Mouse (Mus musculus) E14TG2a.4 (cell line): ENCODE measurements around the gene Dock2.

ENCODE experiments used
- H3K27me3 ChIP-seq: 2 replicates; pipeline ENCODE4 v1.6.1; 2014; ENCODE audit warnings: low read length, control low read depth; ENCODE audit not compliant: insufficient read depth
- H3K36me3 ChIP-seq: 2 replicates; pipeline ENCODE4 v1.6.1; 2014; ENCODE audit warnings: low read length, control low read depth; ENCODE audit not compliant: insufficient read depth
- H3K4me1 ChIP-seq: replicated peaks from 2 replicates; pipeline ENCODE4 v1.6.1; 2014; ENCODE audit warnings: low read depth, low read length, control low read depth
- H3K4me3 ChIP-seq: replicated peaks from 2 replicates; pipeline ENCODE4 v1.5.1; 2014; ENCODE audit warnings: mild to moderate bottlenecking, low read length
- H3K9me3 ChIP-seq: 2 replicates; pipeline ENCODE4 v1.6.1; 2014; ENCODE audit warnings: low read length, control low read depth
- CTCF ChIP-seq: conservative IDR thresholded peaks from 2 replicates; pipeline ENCODE4 v1.5.1; 2014; ENCODE audit warnings: low read length
- NANOG ChIP-seq: IDR thresholded peaks from 2 replicates; pipeline ENCODE4 v1.6.1; 2014; ENCODE audit warnings: borderline replicate concordance, low read length, mixed read lengths
- POU5F1 ChIP-seq: IDR thresholded peaks from 2 replicates; pipeline ENCODE4 v1.6.1; 2014; ENCODE audit warnings: low read length, borderline replicate concordance

Dock2 gene

GRCm38 (mm10) chr11:34796097-34796496, 12.4 kb upstream of the Dock2 start:
- Histone ChIP-seq H3K4me1 (peaks cover 62% of the 10 kb centered on the region), H3K9me3 (no peaks in the 10 kb centered on the region), H3K27me3 (no peaks in the 10 kb centered on the region), H3K4me3 (no peak overlapping the region), H3K36me3 (no peaks in the 10 kb centered on the region)
- peak; percentile 42 for TF ChIP-seq CTCF
- TF ChIP-seq NANOG, result no peak

GRCm38 (mm10) chr11:34791872-34792271, 8.2 kb upstream of the Dock2 start:
- Histone ChIP-seq H3K9me3 (no peaks in the 10 kb centered on the region), H3K4me3 (0 out of 2 replicates have a peak overlapping the region, but pooled peaks have one; percentile 23), H3K27me3 (no peaks in the 10 kb centered on the region), H3K36me3 (no peaks in the 10 kb centered on the region), H3K4me1 (peaks cover 26% of the 10 kb centered on the region)
- TF ChIP-seq CTCF (no peak), NANOG (no peak), POU5F1 (no peak)

DNA sequence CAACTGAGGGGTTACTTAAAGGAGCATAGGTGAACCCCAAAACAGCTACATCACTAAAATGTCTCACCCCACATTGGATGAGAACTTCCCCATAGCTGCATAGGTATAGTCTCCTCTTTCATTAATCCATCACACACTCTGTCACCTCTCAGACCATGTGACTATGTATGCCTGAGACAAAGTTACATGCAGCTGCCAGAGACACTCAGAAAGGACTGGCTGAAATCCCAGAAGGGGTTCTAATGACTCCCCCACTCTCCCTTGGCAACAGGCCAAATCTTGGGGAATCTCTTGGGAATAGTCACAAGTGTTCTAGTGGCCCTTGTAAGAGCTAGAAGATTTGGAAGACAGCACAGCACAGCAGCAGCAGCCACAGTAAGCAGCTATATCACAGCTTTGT, 1.2 kb upstream of the Dock2 start:
- no peaks in the 10 kb centered on the region for H3K36me3 ChIP-seq
- no peak overlapping the region for H3K4me3 ChIP-seq
- TF ChIP-seq POU5F1, result no peak
- TF ChIP-seq NANOG, result no peak
- no peak for TF ChIP-seq CTCF
- H3K9me3 ChIP-seq, result peaks cover 11% of the 10 kb centered on the region
- H3K4me1 ChIP-seq, result peaks cover 30% of the 10 kb centered on the region
- H3K27me3 ChIP-seq, result no peaks in the 10 kb centered on the region

DNA sequence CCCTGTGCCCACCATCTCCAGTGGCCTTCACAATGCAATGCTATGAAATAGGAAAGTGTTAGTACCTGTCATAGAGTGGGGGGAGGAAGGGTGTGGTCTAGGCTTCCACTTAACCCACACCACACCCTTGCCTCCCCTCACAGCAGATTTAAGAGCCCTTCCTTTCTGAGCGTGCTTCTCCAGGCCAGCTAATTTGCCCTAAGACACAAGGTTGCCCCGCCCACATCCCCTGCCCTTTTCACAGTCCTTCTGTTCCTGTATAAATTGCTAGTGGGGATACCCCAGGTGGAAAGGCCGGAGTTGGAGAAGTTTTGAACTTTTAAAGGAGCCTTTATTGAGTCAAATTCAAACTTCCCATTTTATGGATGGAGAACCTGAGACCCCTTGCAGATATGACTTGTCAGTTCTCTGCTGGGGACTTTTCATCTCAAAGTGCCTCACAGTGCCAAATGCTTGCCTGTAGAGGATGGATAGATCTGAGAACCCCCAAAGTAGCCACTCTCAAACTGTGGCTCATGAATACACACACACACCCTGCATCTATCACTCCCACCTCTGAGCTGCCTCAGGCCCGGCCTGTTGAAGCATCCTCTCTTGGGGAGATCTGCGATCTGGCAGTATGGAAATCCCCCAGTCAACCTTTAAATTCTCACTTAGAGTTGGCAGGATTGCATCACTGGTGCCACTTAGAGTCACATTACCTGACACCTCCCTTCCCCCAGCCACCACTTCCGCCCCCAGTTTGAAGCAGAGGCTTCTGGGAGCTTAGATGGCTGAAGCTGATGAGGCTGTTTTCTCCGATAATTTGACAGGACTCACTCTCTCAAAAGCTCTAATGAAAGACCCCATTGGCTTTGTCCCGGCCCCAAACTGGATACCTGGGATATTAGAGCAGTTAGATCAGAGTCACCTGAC, 919 bp downstream of the Dock2 start:
- H3K4me3 ChIP-seq, result peak overlapping the region; percentile 63; the same call in 1 of the 2 replicates
- H3K9me3 ChIP-seq, result peaks cover 11% of the 10 kb centered on the region
- no peak for TF ChIP-seq CTCF
- no peak for TF ChIP-seq POU5F1
- no peak for TF ChIP-seq NANOG
- H3K36me3 ChIP-seq, result no peaks in the 10 kb centered on the region
- H3K27me3 ChIP-seq, result no peaks in the 10 kb centered on the region
- H3K4me1 ChIP-seq, result peaks cover 30% of the 10 kb centered on the region

DNA sequence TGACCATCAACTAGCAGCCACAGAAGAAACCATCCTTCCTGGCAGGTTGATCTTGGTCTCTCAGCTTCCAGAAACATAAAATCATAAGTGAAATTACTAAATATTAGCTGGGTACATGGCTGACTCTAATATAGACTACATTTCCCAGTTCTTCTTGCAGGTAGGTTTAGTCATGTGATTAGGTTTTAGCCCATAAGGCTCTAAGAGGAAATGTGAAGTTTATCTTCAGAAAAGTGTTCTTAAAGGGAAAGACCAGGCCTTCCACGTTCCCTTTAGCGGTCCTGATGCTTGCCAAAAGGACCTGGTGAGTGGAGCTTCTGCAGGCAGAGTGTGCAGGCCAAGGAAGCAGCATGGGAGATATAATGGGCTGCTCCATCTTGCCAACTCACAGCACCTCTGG, 2.9 kb downstream of the Dock2 start:
- H3K27me3 ChIP-seq, result no peaks in the 10 kb centered on the region
- peaks cover 11% of the 10 kb centered on the region for H3K9me3 ChIP-seq
- H3K36me3 ChIP-seq, result no peaks in the 10 kb centered on the region
- TF ChIP-seq CTCF (no peak), NANOG (no peak)
- H3K4me1 ChIP-seq, result peaks cover 30% of the 10 kb centered on the region
- H3K4me3 ChIP-seq, result no peak overlapping the region

DNA sequence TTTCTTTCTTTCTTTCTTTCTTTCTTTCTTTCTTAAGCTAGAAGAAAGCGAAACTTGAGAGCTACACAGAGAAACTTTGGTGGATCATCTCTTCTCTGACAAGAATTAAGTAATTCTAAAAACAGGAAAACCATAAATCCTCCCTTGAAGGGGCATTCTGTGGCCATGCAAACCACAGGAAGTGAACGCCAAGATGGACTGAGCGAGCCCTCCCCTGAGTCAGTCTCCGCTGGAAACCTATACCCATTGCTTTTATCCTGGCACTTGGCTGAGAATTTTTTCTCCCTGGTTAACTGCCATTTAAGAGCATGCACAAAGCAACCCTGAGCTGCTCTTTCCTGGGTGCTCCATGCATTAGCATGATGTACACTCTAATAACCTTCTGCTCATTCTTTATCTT, 3.7 kb downstream of the Dock2 start:
- H3K4me1 ChIP-seq, result peaks cover 39% of the 10 kb centered on the region
- H3K27me3 ChIP-seq, result no peaks in the 10 kb centered on the region
- H3K36me3 ChIP-seq, result no peaks in the 10 kb centered on the region
- H3K4me3 ChIP-seq, result no peak overlapping the region
- TF ChIP-seq CTCF (no peak), POU5F1 (no peak), NANOG (no peak)
- H3K9me3 ChIP-seq, result peaks cover 11% of the 10 kb centered on the region

- TF ChIP-seq NANOG, result no peak
- no peak for TF ChIP-seq CTCF
- TF ChIP-seq POU5F1, result no peak
- H3K36me3 ChIP-seq, result no peaks in the 10 kb centered on the region
- H3K9me3 ChIP-seq, result peaks cover 11% of the 10 kb centered on the region
- peaks cover 37% of the 10 kb centered on the region for H3K4me1 ChIP-seq
- no peak overlapping the region for H3K4me3 ChIP-seq
- H3K27me3 ChIP-seq, result no peaks in the 10 kb centered on the region
These were observed 5.3 kb downstream of the Dock2 start for GRCm38 (mm10) chr11:34778351-34778750.

DNA sequence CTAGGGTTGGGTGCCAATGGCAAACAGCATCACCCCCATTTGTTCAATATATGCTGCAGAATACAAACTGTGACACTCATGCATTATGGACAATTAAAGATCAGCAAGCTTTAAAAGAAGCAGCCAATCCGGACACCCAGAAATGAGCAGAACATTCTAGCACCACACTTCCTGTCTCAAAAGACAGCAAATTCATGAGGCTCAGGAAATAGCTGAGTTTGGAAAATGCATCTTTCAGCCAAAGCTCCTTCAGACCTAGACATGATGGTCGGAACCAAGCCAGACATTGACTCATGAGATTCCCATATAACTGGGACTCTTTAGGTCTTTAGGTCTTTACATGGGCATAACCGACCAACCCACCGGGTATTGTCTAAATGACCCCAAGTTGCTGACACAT, 6.2 kb downstream of the Dock2 start:
- TF ChIP-seq CTCF (no peak), POU5F1 (no peak), NANOG (no peak)
- peaks cover 29% of the 10 kb centered on the region for H3K4me1 ChIP-seq
- H3K27me3 ChIP-seq, result no peaks in the 10 kb centered on the region
- no peak overlapping the region for H3K4me3 ChIP-seq
- H3K9me3 ChIP-seq, result peaks cover 6% of the 10 kb centered on the region
- no peaks in the 10 kb centered on the region for H3K36me3 ChIP-seq

DNA sequence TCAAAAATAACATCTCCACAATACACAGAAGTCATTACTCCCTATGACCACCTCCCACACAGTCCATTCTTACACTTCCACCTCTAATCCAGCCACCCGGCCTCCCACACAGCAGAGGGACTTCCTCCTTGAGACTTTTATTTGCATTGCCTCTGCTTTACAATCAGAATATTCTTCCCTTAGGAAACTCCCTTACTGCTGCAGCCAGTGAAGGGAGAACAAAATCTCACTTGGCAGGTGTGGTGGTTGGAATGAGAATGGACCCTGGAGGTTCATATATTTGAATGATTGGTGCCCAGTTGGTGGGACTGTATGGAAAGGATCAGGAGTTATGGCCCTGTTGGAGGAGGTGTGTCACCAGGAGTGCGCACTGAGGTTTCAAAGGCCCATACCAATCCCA, 7.6 kb downstream of the Dock2 start:
- no peaks in the 10 kb centered on the region for H3K36me3 ChIP-seq
- H3K4me1 ChIP-seq, result peaks cover 32% of the 10 kb centered on the region
- no peaks in the 10 kb centered on the region for H3K27me3 ChIP-seq
- no peaks in the 10 kb centered on the region for H3K9me3 ChIP-seq
- no peak overlapping the region for H3K4me3 ChIP-seq
- TF ChIP-seq NANOG, result no peak
